Mouse (Mus musculus) cortical plate, adult 2 months (tissue): ENCODE data around the gene Polr1b.

Experiments
- CTCF ChIP-seq: fragments of 200-500 bp; IDR thresholded peaks from 2 replicates; pipeline ENCODE4 v1.5.1; 2011; ENCODE audit warnings: mild to moderate bottlenecking, control low read depth, low read length; ENCODE audit not compliant: insufficient read depth; ENCODE audit errors: extremely low read depth
- POLR2A ChIP-seq: fragments of 200-500 bp; IDR thresholded peaks from 2 replicates; pipeline ENCODE4 v1.6.1; 2011; ENCODE audit warnings: mild to moderate bottlenecking, low read length, control low read depth; ENCODE audit not compliant: insufficient read depth; ENCODE audit errors: extremely low read depth

GRCm38 (mm10) chr2:129052451-129052983, 48.3 kb upstream of the Polr1b start:
- TF ChIP-seq POLR2A (no peak), CTCF (no peak)
